Mouse (Mus musculus) liver, postnatal 0 days (tissue): ENCODE measurements at regions not wholly inside any gene's neighbourhood (a gene's known extent, or its start where the extent isn't known, plus 50 kb on each side); places are given as distances from the start of the nearest gene placed in this dataset.

Experiments
- ATAC-seq: fragments of 200-750 bp; cut with Nextera tagmentation; 2 replicates; pipeline ENCODE4 v1.8.0; 2017; ENCODE audit warnings: mild to moderate bottlenecking, moderate library complexity
- DNase-seq: peaks from one replicate; pipeline ENCODE4 v3.0.0-alpha.2; 2016
- H3K27ac ChIP-seq: fragments of 300-500 bp; sonication (generic); 2 replicates; pipeline ENCODE4 v1.5.1; 2014; ENCODE audit warnings: antibody characterized with exemption, moderate library complexity, mild to moderate bottlenecking, low read depth
- H3K27me3 ChIP-seq: fragments of 300-500 bp; sonication (generic); 2 replicates; pipeline ENCODE4 v1.6.1; 2014; ENCODE audit warnings: low read length, control low read depth, mixed read lengths; ENCODE audit not compliant: insufficient read depth
- H3K36me3 ChIP-seq: fragments of 300-500 bp; sonication (generic); replicated peaks from 2 replicates; pipeline ENCODE4 v1.6.1; 2014; ENCODE audit warnings: mild to moderate bottlenecking, control low read depth, low read length, moderate library complexity, mixed read lengths; ENCODE audit not compliant: insufficient read depth
- H3K4me1 ChIP-seq: fragments of 300-500 bp; sonication (generic); 2 replicates; pipeline ENCODE4 v1.6.1; 2014; ENCODE audit warnings: antibody characterized with exemption, mild to moderate bottlenecking, control low read depth; ENCODE audit not compliant: insufficient read depth
- H3K4me2 ChIP-seq: fragments of 300-500 bp; sonication (generic); 2 replicates; pipeline ENCODE4 v1.6.1; 2014; ENCODE audit warnings: low read depth, mild to moderate bottlenecking, low read length, moderate library complexity, mixed read lengths
- H3K4me3 ChIP-seq: fragments of 300-500 bp; sonication (generic); 2 replicates; pipeline ENCODE4 v1.5.1; 2014; ENCODE audit warnings: low read depth, low read length
- H3K9ac ChIP-seq: fragments of 300-500 bp; sonication (generic); replicated peaks from 2 replicates; pipeline ENCODE4 v1.6.1; 2014; ENCODE audit warnings: mild to moderate bottlenecking, moderate library complexity
- H3K9me3 ChIP-seq: fragments of 300-500 bp; sonication (generic); 2 replicates; pipeline ENCODE4 v1.6.1; 2016; ENCODE audit warnings: mild to moderate bottlenecking, control low read depth, low read length, mixed read lengths
- CTCF ChIP-seq: sonication (generic); IDR thresholded peaks from 2 replicates; pipeline ENCODE4 v1.5.1; 2016; ENCODE audit warnings: antibody characterized with exemption, low read depth
- EP300 ChIP-seq: IDR thresholded peaks from 2 replicates; pipeline ENCODE4 v1.6.1; 2016; ENCODE audit warnings: antibody characterized with exemption, low read depth, mild to moderate bottlenecking
- WGBS: fragments of 180-500 bp; shearing (Covaris S2); extraction: QIAGEN DNeasy Blood & Tissue Kit; methylation state at CpG from one replicate; pipeline ENCODE4 v1.1.7; 2014; ENCODE audit not compliant: insufficient replicate concordance; 5-methylcytosine and 5-hydroxymethylcytosine counted together

DNA sequence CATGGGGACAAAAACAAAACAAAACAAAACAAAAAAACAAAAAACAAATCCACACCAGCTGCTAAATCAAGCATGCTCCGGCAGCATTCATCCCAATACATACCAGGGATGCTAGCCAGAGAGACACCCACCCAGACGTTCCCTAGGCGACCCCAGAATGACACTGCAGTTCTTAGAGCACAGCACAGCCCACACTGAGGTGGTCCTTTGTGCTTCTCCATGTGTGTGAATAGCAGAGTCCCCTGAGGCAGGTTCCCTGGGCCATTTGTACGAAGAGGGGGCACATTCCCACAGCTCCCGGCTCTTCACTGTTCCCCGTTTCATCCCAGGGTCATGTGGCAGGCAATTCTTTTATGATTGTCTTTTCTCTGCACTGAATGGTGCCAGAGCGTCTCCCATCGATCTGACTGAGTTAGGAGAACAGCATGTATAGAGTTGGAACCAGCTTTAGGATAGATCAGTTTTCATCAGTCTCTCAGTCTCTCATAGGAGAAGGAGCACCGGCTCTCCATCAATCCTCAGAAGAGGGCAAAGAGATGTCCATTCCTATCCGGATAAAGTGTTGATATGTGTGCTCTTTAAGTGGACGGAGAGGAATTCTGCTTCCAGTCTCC is 136.7 kb upstream of the Arl4c start:
- Histone ChIP-seq H3K36me3 (no peaks in the 10 kb centered on the region), H3K9ac (no peak overlapping the region), H3K4me2 (no peak overlapping the region), H3K4me1 (no peaks in the 10 kb centered on the region), H3K4me3 (no peak overlapping the region), H3K27ac (no peak overlapping the region), H3K27me3 (no peaks in the 10 kb centered on the region), H3K9me3 (peaks cover 4% of the 10 kb centered on the region)
- ATAC-seq (no peak), DNase-seq (no peak)
- no peak for TF ChIP-seq EP300
- TF ChIP-seq CTCF = no peak
- 65% methylated on average over 11 of the region's 11 CpGs for WGBS

DNA sequence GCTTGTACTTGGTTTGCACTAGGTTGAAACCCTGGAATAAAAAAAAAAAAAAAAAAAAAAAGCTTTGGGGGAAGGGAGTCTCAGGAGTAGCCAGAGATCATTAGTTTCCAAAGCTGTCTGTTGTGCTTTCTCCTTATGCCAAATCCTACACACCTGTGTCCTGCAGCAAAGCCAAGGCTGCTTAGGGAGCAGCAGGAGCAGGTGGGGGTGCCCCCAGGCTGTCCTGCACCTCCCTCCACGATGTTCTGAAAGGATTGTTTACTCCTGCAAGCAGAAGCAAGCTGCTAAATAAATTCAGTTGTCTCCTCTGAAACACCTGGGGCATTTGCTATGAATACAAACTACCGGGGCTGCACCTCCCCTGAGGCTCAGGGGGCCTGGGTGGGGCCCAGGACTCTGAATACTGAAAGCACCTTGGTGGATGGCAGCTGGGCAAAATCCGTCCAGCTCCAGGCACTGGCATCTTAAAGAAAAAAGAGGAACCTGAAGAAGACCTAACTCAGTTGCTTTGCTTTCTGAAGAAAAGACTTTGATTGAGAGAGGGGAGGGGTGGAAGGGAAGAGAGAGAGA is 137.5 kb upstream of the Arl4c start:
- WGBS = 18% methylated on average over 3 of the region's 3 CpGs
- no peak overlapping the region for H3K27ac ChIP-seq
- H3K27me3 ChIP-seq = no peaks in the 10 kb centered on the region
- H3K4me2 ChIP-seq = no peak overlapping the region
- ATAC-seq (no peak), DNase-seq (no peak)
- H3K9me3 ChIP-seq = peaks cover 6% of the 10 kb centered on the region
- H3K36me3 ChIP-seq = no peaks in the 10 kb centered on the region
- no peak overlapping the region for H3K4me3 ChIP-seq
- H3K9ac ChIP-seq = no peak overlapping the region
- H3K4me1 ChIP-seq = no peaks in the 10 kb centered on the region
- TF ChIP-seq CTCF (no peak), EP300 (no peak)

DNA sequence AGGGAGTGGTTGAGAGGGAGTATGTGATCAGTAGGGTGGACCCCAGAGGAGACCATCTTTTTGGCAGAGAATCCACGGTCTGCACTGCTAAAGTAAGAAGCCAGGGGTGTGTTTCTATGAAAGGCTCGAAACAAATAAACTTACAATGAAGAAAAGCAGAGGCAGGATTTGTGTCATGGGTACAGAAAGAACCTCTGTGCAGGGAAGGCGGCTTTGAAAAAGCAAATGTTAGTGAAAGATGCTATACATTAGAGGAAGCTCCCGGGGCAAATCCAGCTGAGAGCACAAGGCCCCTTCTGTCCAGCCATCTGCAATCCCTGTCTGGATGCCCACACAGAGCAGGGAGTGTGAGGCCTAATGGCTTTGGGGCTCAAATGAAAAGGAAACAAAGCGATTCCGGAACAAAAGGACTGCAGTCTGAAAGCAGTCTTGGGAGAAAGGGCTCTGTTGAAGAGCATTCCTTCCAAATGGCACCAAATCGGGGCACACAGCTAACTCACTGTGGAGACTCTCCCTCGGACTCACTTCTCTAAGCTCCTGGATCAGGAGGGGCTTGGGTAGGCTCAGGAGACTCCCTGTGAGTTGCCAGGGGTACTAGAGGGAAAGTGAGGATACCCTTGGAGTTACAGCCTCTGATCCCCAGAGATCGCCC is 138.1 kb upstream of the Arl4c start:
- DNase-seq (no peak), ATAC-seq (no peak)
- Histone ChIP-seq H3K4me1 (no peaks in the 10 kb centered on the region), H3K27me3 (no peaks in the 10 kb centered on the region), H3K36me3 (no peaks in the 10 kb centered on the region), H3K4me2 (no peak overlapping the region), H3K9me3 (peaks cover 6% of the 10 kb centered on the region), H3K9ac (no peak overlapping the region), H3K4me3 (no peak overlapping the region), H3K27ac (no peak overlapping the region)
- 62% methylated on average over 9 of the region's 9 CpGs for WGBS
- TF ChIP-seq CTCF (no peak), EP300 (no peak)

DNA sequence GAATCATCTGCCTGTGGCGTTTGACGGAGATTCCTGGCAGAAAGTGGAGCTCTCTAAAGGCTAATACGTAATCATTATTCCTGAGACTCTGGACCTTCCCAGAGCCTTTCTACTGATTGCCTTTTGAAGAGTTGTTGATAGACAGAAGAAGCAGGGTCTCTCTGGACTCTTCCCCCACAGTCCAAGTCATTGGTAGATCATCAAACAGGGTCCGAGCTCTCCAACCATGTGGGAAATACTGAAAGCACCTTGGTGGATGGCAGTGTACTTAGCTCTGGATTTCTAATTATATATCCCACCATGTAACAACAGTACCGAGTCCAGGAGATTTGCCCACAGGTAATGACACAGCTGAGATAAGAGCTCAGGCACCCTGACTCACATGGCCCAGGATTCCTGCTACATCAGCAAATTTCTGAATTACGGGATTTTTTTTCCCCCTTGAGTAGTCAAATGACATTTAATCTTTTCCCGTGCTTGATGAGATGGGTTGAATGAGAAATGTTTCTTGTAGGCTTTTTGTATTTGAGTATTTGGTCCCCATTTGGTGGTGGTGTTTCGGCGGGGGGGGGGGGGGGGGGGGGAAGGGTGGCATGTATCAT is 139.1 kb upstream of the Arl4c start:
- no peak for TF ChIP-seq CTCF
- no peak for TF ChIP-seq EP300
- no peaks in the 10 kb centered on the region for H3K4me1 ChIP-seq
- no peak for ATAC-seq
- H3K27ac ChIP-seq = no peak overlapping the region
- WGBS = 74% methylated on average over 9 of the region's 9 CpGs
- no peaks in the 10 kb centered on the region for H3K36me3 ChIP-seq
- H3K4me2 ChIP-seq = no peak overlapping the region
- no peak overlapping the region for H3K4me3 ChIP-seq
- DNase-seq = no peak
- no peak overlapping the region for H3K9ac ChIP-seq
- H3K9me3 ChIP-seq = peaks cover 6% of the 10 kb centered on the region
- no peaks in the 10 kb centered on the region for H3K27me3 ChIP-seq

GRCm38 (mm10) chr1:88847333-88848091 is 145.5 kb upstream of the Arl4c start:
- Histone ChIP-seq H3K27me3 (no peaks in the 10 kb centered on the region), H3K9ac (no peak overlapping the region), H3K9me3 (peaks cover 6% of the 10 kb centered on the region), H3K36me3 (no peaks in the 10 kb centered on the region), H3K4me1 (no peaks in the 10 kb centered on the region), H3K4me3 (no peak overlapping the region), H3K4me2 (no peak overlapping the region), H3K27ac (no peak overlapping the region)
- no peak for ATAC-seq
- WGBS = 77% methylated on average over 16 of the region's 16 CpGs
- no peak for TF ChIP-seq EP300
- TF ChIP-seq CTCF = no peak
- no peak for DNase-seq

DNA sequence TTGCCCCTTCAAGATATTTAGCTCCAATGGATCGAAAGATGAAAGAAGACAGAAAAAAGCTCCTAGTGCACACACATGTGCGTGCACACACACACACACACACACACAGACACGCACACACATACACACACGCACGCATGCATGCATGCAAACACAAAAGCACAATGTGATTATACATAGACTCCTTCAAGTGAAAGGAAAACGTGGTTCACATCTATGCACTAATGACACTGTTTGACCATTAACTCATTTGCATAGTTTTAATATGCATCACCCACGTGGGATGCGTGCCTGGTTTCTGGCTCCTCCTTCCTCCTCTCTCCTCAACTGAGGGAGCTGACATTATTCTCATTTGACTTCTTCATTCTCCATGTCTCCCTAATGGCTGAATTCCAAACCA is 146.2 kb upstream of the Arl4c start:
- no peak for TF ChIP-seq CTCF
- no peak for TF ChIP-seq EP300
- Histone ChIP-seq H3K27me3 (no peaks in the 10 kb centered on the region), H3K4me2 (no peak overlapping the region), H3K9ac (no peak overlapping the region), H3K36me3 (no peaks in the 10 kb centered on the region), H3K9me3 (peaks cover 6% of the 10 kb centered on the region), H3K4me1 (no peaks in the 10 kb centered on the region), H3K27ac (no peak overlapping the region), H3K4me3 (no peak overlapping the region)
- ATAC-seq (no peak), DNase-seq (no peak)
- WGBS = 77% methylated on average over 8 of the region's 8 CpGs
